ENCODE assay signal across 20 mouse cellular contexts in the genomic region with DNA sequence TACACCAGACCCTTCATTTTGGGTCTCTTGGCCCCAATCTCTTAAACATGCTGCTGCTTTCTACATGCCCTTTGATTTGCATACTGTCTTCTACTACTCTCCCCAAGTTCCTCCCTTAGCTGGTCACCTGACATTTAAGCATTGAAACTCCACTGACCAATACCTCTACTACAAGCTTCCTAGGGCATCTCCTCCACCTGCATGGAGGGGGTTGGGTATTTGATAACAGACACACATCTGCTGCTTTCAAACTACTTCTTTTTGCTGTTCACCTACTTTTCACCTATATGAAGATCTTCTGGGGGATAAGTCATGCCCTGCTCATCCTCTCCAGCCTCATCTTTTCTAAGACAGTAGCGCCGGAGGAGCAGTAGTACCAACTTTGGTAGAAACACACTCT.
"Had no signal": no experiment of that assay in that cellular context is flagged by ENCODE, and none has a peak within 500 bp of the region (broad histone marks: within the 10 kb centered on the region; RNA-seq: fewer than 3 reads in every experiment).

No protein-coding gene starts in this region.

- H3K9me3 ChIP-seq: limb, embryonic 13.5 days; liver, embryonic 13.5 days; midbrain, embryonic 12.5 days; midbrain, embryonic 15.5 days; neural tube, embryonic 13.5 days had no signal

- H3K27ac ChIP-seq: limb, embryonic 13.5 days; liver, embryonic 13.5 days; macrophage; midbrain, embryonic 12.5 days; midbrain, embryonic 15.5 days; neural tube, embryonic 13.5 days; stomach, postnatal 0 days had no signal

- H3K9ac ChIP-seq: limb, embryonic 13.5 days; liver, embryonic 13.5 days; lung, embryonic 14.5 days; midbrain, embryonic 12.5 days; midbrain, embryonic 15.5 days; neural tube, embryonic 13.5 days had no signal

- ATAC-seq: intestine, embryonic 16.5 days; lung, postnatal 0 days; midbrain, embryonic 15.5 days had no signal

- H3K36me3 ChIP-seq: limb, embryonic 13.5 days; liver, embryonic 13.5 days; midbrain, embryonic 12.5 days; midbrain, embryonic 15.5 days; neural tube, embryonic 13.5 days had no signal

- DNase-seq: kidney, adult 18-20 months; kidney, adult 9 months; kidney, postnatal 14 days; kidney, postnatal 4 days; left cerebral cortex, postnatal 4 days; liver; liver, embryonic 13.5 days; lung, embryonic 14.5 days; retina, postnatal 1 day; right cerebral cortex, postnatal 25 days; thymus, postnatal 36 days had no signal

- H3K4me1 ChIP-seq: midbrain, embryonic 12.5 days; midbrain, embryonic 15.5 days; neural tube, embryonic 13.5 days had no signal

- H3K4me3 ChIP-seq: limb, embryonic 13.5 days; liver, embryonic 13.5 days; midbrain, embryonic 12.5 days; midbrain, embryonic 15.5 days; myocyte; neural tube, embryonic 13.5 days had no signal

- H3K27me3 ChIP-seq: limb, embryonic 13.5 days; liver, embryonic 13.5 days; midbrain, embryonic 12.5 days; midbrain, embryonic 15.5 days; neural tube, embryonic 13.5 days had no signal
